27 mouse cellular contexts compared by ENCODE assay signal in the genomic region with DNA sequence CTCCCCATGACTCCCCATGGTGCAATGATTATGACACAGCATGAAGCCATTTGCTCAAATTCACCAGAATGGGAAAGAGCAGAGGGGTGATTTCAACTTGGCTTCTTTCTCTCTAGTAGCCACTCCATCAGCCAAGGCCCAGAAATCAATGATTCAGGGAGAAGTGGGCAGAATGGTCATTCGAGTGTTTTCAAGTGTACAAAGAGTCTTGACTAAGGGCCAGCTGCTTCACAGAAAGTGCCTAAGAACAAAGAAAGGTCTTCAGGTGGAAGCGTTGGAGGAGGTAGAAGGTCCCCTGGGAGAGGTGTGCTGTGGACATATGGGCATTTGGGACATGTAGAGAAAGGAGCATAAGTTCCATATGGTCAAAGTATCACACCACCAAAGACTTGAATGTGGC. TPM values are rescaled to one million over a fixed set of nuclear protein-coding genes. Genes with fewer than 3 reads are reported as not detected.
DNase-seq lines count a peak whose midpoint lies in the region; ATAC-seq and TF ChIP-seq lines count a peak whose summit lies in the region.
"Had no signal": no experiment of that assay in that cellular context is flagged by ENCODE, and none has a peak within 500 bp of the region (broad histone marks: within the 10 kb centered on the region; RNA-seq: fewer than 3 reads in every experiment).

No protein-coding gene starts in this region.

- H3K9me3 ChIP-seq in midbrain, embryonic 11.5 days (ENCODE audit: control insufficient read depth, low read length) = no peaks in the 10 kb centered on the region
- H3K9me3 ChIP-seq in midbrain, embryonic 15.5 days = no peaks in the 10 kb centered on the region
- H3K9me3 ChIP-seq in lung, postnatal 0 days (ENCODE audit: low read length) = no peaks in the 10 kb centered on the region
- H3K9me3 ChIP-seq in heart, embryonic 10.5 days = no peaks in the 10 kb centered on the region
- no peaks in the 10 kb centered on the region for H3K9me3 ChIP-seq in forebrain, postnatal 0 days (ENCODE audit: low read length)
- H3K9me3 ChIP-seq: forebrain, embryonic 10.5 days; forebrain, embryonic 13.5 days; heart, embryonic 13.5 days had no signal

- 72% methylated on average over 2 of the region's 2 CpGs for WGBS in midbrain, embryonic 11.5 days
- WGBS in midbrain, embryonic 15.5 days = 82% methylated on average over 2 of the region's 2 CpGs
- 40% methylated on average over 2 of the region's 2 CpGs for WGBS in lung, postnatal 0 days
- 81% methylated on average over 2 of the region's 2 CpGs for WGBS in heart, embryonic 10.5 days
- WGBS in forebrain, postnatal 0 days = 70% methylated on average over 2 of the region's 2 CpGs

- TF ChIP-seq EP300 in lung, postnatal 0 days (IDR thresholded peaks at IDR 0.05) = 0 out of 2 replicates have a peak, but pooled peaks have one; percentile 25

- DNase-seq in midbrain, embryonic 11.5 days (ENCODE audit: low spot score, missing footprints) = peak; percentile 76
- DNase-seq in lung, postnatal 0 days (ENCODE audit: low spot score) = peak; percentile 66
- DNase-seq in lung, postnatal 25 days (ENCODE audit: low spot score) = peak; percentile 50
- no peak for DNase-seq in heart, embryonic 10.5 days (ENCODE audit: low spot score)
- no peak for DNase-seq in forebrain, postnatal 0 days
- DNase-seq in frontal cortex, postnatal 36 days (ENCODE audit: low spot score in 2 of 2) = no peak
- DNase-seq: adrenal gland, adult 2 months; adrenal gland, postnatal 14 days; B cell, adult 2 months; cerebellum, adult 11 months; cerebellum, adult 2 months; gastrocnemius, postnatal 25 days; heart, adult 18-20 months; heart, postnatal 14 days; heart, postnatal 4 days had no signal

- H3K36me3 ChIP-seq in midbrain, embryonic 11.5 days (ENCODE audit: control insufficient read depth, insufficient read depth, low read length) = no peaks in the 10 kb centered on the region
- H3K36me3 ChIP-seq in midbrain, embryonic 15.5 days (replicated peaks) = no peaks in the 10 kb centered on the region
- no peaks in the 10 kb centered on the region for H3K36me3 ChIP-seq in lung, postnatal 0 days (ENCODE audit: insufficient read depth, low read length)
- H3K36me3 ChIP-seq in heart, embryonic 10.5 days = no peaks in the 10 kb centered on the region
- H3K36me3 ChIP-seq in forebrain, postnatal 0 days (ENCODE audit: insufficient read depth) = no peaks in the 10 kb centered on the region
- H3K36me3 ChIP-seq: forebrain, embryonic 10.5 days; G1E; heart, embryonic 13.5 days had no signal

- no peak overlapping the region for H3K9ac ChIP-seq in midbrain, embryonic 11.5 days (ENCODE audit: low read length)
- H3K9ac ChIP-seq in midbrain, embryonic 15.5 days = no peak overlapping the region
- no peak overlapping the region for H3K9ac ChIP-seq in lung, postnatal 0 days (replicated peaks; ENCODE audit: low read depth)
- H3K9ac ChIP-seq in forebrain, postnatal 0 days = no peak overlapping the region
- H3K9ac ChIP-seq: forebrain, embryonic 13.5 days; heart, embryonic 13.5 days; hindbrain, embryonic 14.5 days had no signal

- TF ChIP-seq CTCF in lung, postnatal 0 days (IDR thresholded peaks at IDR 0.05) = no peak
- TF ChIP-seq CTCF in forebrain, postnatal 0 days (IDR thresholded peaks at IDR 0.05; ENCODE audit: low read depth) = no peak

- no peak overlapping the region for H3K4me3 ChIP-seq in midbrain, embryonic 11.5 days (ENCODE audit: low read depth, low read length)
- no peak overlapping the region for H3K4me3 ChIP-seq in midbrain, embryonic 15.5 days
- H3K4me3 ChIP-seq in lung, postnatal 0 days (ENCODE audit: low read depth, low read length) = no peak overlapping the region
- no peak overlapping the region for H3K4me3 ChIP-seq in heart, embryonic 10.5 days
- no peak overlapping the region for H3K4me3 ChIP-seq in forebrain, postnatal 0 days (ENCODE audit: low read depth, low read length)
- H3K4me3 ChIP-seq: forebrain, embryonic 10.5 days; forebrain, embryonic 13.5 days; heart, embryonic 13.5 days had no signal

- no peak overlapping the region for H3K27ac ChIP-seq in midbrain, embryonic 11.5 days (ENCODE audit: low read depth, low read length)
- no peak overlapping the region for H3K27ac ChIP-seq in midbrain, embryonic 15.5 days
- H3K27ac ChIP-seq in lung, postnatal 0 days (ENCODE audit: low read length) = no peak overlapping the region
- no peak overlapping the region for H3K27ac ChIP-seq in heart, embryonic 10.5 days
- H3K27ac ChIP-seq in forebrain, postnatal 0 days (ENCODE audit: low read depth, low read length) = no peak overlapping the region
- H3K27ac ChIP-seq: forebrain, embryonic 10.5 days; forebrain, embryonic 13.5 days; heart, embryonic 13.5 days; hindbrain, embryonic 14.5 days; hindbrain, postnatal 0 days had no signal

- H3K4me1 ChIP-seq in midbrain, embryonic 11.5 days (ENCODE audit: control insufficient read depth, insufficient read depth, low read length) = no peaks in the 10 kb centered on the region
- no peaks in the 10 kb centered on the region for H3K4me1 ChIP-seq in midbrain, embryonic 15.5 days
- no peaks in the 10 kb centered on the region for H3K4me1 ChIP-seq in lung, postnatal 0 days (ENCODE audit: insufficient read depth, low read depth, low read length)
- no peaks in the 10 kb centered on the region for H3K4me1 ChIP-seq in heart, embryonic 10.5 days
- H3K4me1 ChIP-seq in forebrain, postnatal 0 days (ENCODE audit: insufficient read depth) = no peaks in the 10 kb centered on the region
- H3K4me1 ChIP-seq: forebrain, embryonic 10.5 days; forebrain, embryonic 13.5 days had no signal

- H3K27me3 ChIP-seq in midbrain, embryonic 11.5 days (ENCODE audit: control insufficient read depth, insufficient read depth, low read length) = no peaks in the 10 kb centered on the region
- no peaks in the 10 kb centered on the region for H3K27me3 ChIP-seq in midbrain, embryonic 15.5 days (replicated peaks)
- no peaks in the 10 kb centered on the region for H3K27me3 ChIP-seq in lung, postnatal 0 days (replicated peaks; ENCODE audit: insufficient read depth, low read length)
- no peaks in the 10 kb centered on the region for H3K27me3 ChIP-seq in heart, embryonic 10.5 days (ENCODE audit: insufficient read depth, poor library complexity, severe bottlenecking)
- H3K27me3 ChIP-seq in forebrain, postnatal 0 days (ENCODE audit: insufficient read depth, low read length) = no peaks in the 10 kb centered on the region
- H3K27me3 ChIP-seq: CH12.LX; forebrain, embryonic 13.5 days; heart, embryonic 13.5 days had no signal

- ATAC-seq in midbrain, embryonic 11.5 days (ENCODE audit: low FRiP score) = no peak
- ATAC-seq in midbrain, embryonic 15.5 days (replicated peaks) = no peak
- ATAC-seq in lung, postnatal 0 days = peak; percentile 48
- no peak for ATAC-seq in forebrain, postnatal 0 days
- ATAC-seq: forebrain, embryonic 13.5 days; forebrain, embryonic 16.5 days; hindbrain, postnatal 0 days had no signal

- no peak overlapping the region for H3K4me2 ChIP-seq in midbrain, embryonic 11.5 days
- H3K4me2 ChIP-seq in midbrain, embryonic 15.5 days = no peak overlapping the region
- no peak overlapping the region for H3K4me2 ChIP-seq in lung, postnatal 0 days (replicated peaks; ENCODE audit: low read depth, low read length)
- no peak overlapping the region for H3K4me2 ChIP-seq in forebrain, postnatal 0 days (ENCODE audit: low read depth)
- H3K4me2 ChIP-seq: forebrain, embryonic 13.5 days; heart, embryonic 13.5 days; hindbrain, embryonic 14.5 days had no signal

RNA-seq across cellular contexts. Expression of a gene that starts 33.4 kb away (rescaled TPM):
- 0.10 and 0.11 TPM in 2 replicates for polyA plus RNA-seq in midbrain, embryonic 11.5 days (2014; fragmentation: Nextera tagmentation; extraction: Ambion mirVana)
- polyA plus RNA-seq in midbrain, embryonic 15.5 days (2015; fragmentation: Nextera tagmentation; extraction: Ambion mirVana) = 4.8 and 5.7 TPM in 2 replicates
- polyA plus RNA-seq in lung, postnatal 0 days (2015; fragmentation: Nextera tagmentation; extraction: Ambion mirVana) = 0.05 and 0.08 TPM in 2 replicates
- not detected in 2 replicates for polyA plus RNA-seq in heart, embryonic 10.5 days (2016; fragmentation: Nextera tagmentation; extraction: Ambion mirVana)
- total RNA-seq in forebrain, postnatal 0 days (2014; rRNA removed) = 6.2 and 6.5 TPM in 2 replicates
- 3.4 and 4.3 TPM in 2 replicates for polyA plus RNA-seq in forebrain, postnatal 0 days (2015; fragmentation: Nextera tagmentation; extraction: Ambion mirVana)
- total RNA-seq: CH12.LX; heart, postnatal 14 days; heart, postnatal 4 days had no signal
- polyA plus RNA-seq: embryonic facial prominence, embryonic 11.5 days; G1E; heart, embryonic 16.5 days; hindbrain, embryonic 11.5 days had no signal

Comparison
In these comparisons a context has a peak if more than half of its experiments do, and no peak if none do; other contexts are left out.
1. DNase-seq: peak in midbrain, embryonic 11.5 days (single experiment), lung, postnatal 0 days (single experiment) and lung, postnatal 25 days (single experiment); none in heart, embryonic 10.5 days (single experiment), forebrain, postnatal 0 days (single experiment) and frontal cortex, postnatal 36 days (0 of 2).